Mouse (Mus musculus) intestine, postnatal 0 days (tissue): ENCODE data around the gene Lhx5. TPM values are rescaled to one million over a fixed set of nuclear protein-coding genes. Genes with fewer than 3 reads are reported as not detected.

ENCODE experiments used
- ATAC-seq: fragments of 200-750 bp; cut with Nextera tagmentation; 2 replicates; pipeline ENCODE4 v1.8.0; 2017; ENCODE audit warnings: mild to moderate bottlenecking, moderate TSS enrichment, moderate library complexity
- H3K27ac ChIP-seq: fragments of 300-500 bp; sonication (generic); 2 replicates; pipeline ENCODE4 v1.5.1; 2014; ENCODE audit warnings: mild to moderate bottlenecking, low read depth, low read length, moderate library complexity
- H3K27me3 ChIP-seq: fragments of 300-500 bp; sonication (generic); replicated peaks from 2 replicates; pipeline ENCODE4 v1.6.1; 2014; ENCODE audit warnings: low read length, mixed read lengths; ENCODE audit not compliant: control insufficient read depth, insufficient read depth
- H3K36me3 ChIP-seq: fragments of 300-500 bp; sonication (generic); 2 replicates; pipeline ENCODE4 v1.6.1; 2014; ENCODE audit warnings: mild to moderate bottlenecking, moderate library complexity; ENCODE audit not compliant: control insufficient read depth, insufficient read depth
- H3K4me1 ChIP-seq: fragments of 300-500 bp; sonication (generic); replicated peaks from 2 replicates; pipeline ENCODE4 v1.6.1; 2014; ENCODE audit warnings: antibody characterized with exemption, low read length, mixed read lengths; ENCODE audit not compliant: control insufficient read depth, insufficient read depth
- H3K4me2 ChIP-seq: fragments of 300-500 bp; sonication (generic); replicated peaks from 2 replicates; pipeline ENCODE4 v1.6.1; 2014; ENCODE audit warnings: low read depth, mild to moderate bottlenecking, moderate library complexity
- H3K4me3 ChIP-seq: fragments of 300-500 bp; sonication (generic); 2 replicates; pipeline ENCODE4 v1.5.1; 2014; ENCODE audit warnings: low read depth, low read length
- H3K9ac ChIP-seq: fragments of 300-500 bp; sonication (generic); 2 replicates; pipeline ENCODE4 v1.6.1; 2014; ENCODE audit warnings: mild to moderate bottlenecking, low read depth, low read length
- H3K9me3 ChIP-seq: fragments of 300-500 bp; sonication (generic); 2 replicates; pipeline ENCODE4 v1.6.1; 2016; ENCODE audit warnings: mixed run types; ENCODE audit not compliant: control insufficient read depth
- CTCF ChIP-seq: sonication (generic); IDR thresholded peaks from 2 replicates; pipeline ENCODE4 v1.5.1; 2016; ENCODE audit warnings: low read depth, mild to moderate bottlenecking, control low read depth, antibody characterized with exemption, moderate library complexity
- WGBS: fragments of 180-500 bp; shearing (Covaris S2); extraction: QIAGEN DNeasy Blood & Tissue Kit; methylation state at CpG from one replicate; pipeline ENCODE4 v1.1.7; 2014; 5-methylcytosine and 5-hydroxymethylcytosine counted together
- polyA plus RNA-seq: library from polyadenylated mRNA; unstranded; fragments of >200 nt; fragmentation: Nextera tagmentation; extraction: Ambion mirVana; gene quantifications from 2 replicates; pipeline ENCODE4 v1.2.1, GENCODE M21; 2015

Gene Lhx5
- 0.04 TPM in 1 of 2 replicates, not detected in the other for polyA plus RNA-seq

DNA sequence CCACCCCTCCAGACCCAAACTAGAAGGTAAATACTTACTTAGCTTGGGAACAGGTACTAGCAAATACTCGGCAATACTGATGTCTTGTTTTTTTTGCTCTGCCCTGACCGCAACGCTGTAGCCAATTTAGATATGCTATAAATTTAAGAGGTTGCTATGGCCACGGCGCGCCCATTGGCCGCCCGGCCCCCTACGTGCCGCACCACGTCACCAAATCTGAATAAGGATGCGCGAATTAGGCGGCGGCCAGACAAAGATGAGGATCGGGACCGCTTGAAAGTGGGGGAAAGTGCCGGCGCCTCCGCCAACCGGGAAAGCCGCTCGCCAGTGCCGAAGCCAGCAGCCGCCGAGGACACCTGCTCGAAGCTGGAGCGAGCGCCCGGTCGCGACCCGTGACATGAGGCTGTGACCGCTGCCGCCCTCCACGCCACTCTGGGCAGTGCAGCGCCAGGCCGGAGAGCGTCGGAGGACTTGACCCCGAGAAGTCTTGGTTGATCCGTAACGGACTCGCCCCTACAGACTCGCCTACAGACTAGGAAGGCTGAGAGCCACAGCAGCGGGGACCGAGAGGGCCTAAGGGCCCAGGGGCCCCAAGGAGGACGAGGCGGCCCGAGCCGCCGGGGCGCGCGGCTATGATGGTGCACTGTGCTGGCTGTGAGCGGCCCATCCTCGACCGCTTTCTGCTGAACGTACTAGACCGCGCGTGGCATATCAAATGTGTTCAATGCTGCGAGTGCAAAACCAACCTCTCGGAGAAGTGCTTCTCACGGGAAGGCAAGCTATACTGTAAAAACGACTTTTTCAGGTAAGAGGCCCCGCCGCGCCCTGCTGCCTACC is at the start of gene Lhx5:
Gene Lhx5 (plus strand): TSS at position 51 of the 837 bp plus-strand sequence.
- Histone ChIP-seq H3K4me3 (no peak within 1 kb of the TSS), H3K27ac (no peak within 1 kb of the TSS), H3K4me2 (no peak within 1 kb of the TSS)

DNA sequence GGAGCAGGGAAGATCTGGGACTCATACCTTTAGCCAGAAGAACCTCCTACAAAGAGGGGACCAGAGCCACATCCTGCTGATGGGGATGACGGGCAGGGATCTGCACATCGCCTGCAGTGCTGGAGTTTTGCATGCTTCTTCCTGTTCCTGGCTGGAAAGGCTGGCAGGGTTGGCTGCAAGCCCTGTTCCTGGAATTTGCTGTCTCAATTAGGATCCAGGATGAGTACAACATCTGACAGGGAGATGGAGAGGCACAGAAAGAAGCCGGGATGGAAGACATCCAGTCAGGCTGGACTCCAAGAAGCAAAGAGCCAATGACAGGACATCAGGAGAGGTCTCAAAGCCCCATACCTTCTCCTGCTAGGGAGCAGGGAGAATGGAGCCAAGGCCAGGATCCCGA is 45.1 kb upstream of the Lhx5 start:
- H3K9ac ChIP-seq, result no peak overlapping the region
- no peak overlapping the region for H3K4me3 ChIP-seq
- 66% methylated on average over 4 of the region's 4 CpGs for WGBS
- 0 out of 2 replicates have a peak, but pooled peaks cover 2% of the 10 kb centered on the region for H3K27me3 ChIP-seq
- H3K4me2 ChIP-seq, result no peak overlapping the region
- H3K36me3 ChIP-seq, result no peaks in the 10 kb centered on the region
- no peak for ATAC-seq
- H3K9me3 ChIP-seq, result no peaks in the 10 kb centered on the region
- H3K4me1 ChIP-seq, result no peaks in the 10 kb centered on the region
- no peak overlapping the region for H3K27ac ChIP-seq
- no peak for TF ChIP-seq CTCF

More for the DNA sequence above, at the start of gene Lhx5:
- Histone ChIP-seq H3K36me3 (no peaks in the 10 kb centered on the region), H3K9me3 (no peaks in the 10 kb centered on the region), H3K4me1 (no peaks in the 10 kb centered on the region), H3K9ac (no peak within 1 kb of the TSS), H3K27me3 (peaks cover 96% of the 10 kb centered on the region)
- no peak for ATAC-seq
- no peak for TF ChIP-seq CTCF
- WGBS, result 1% methylated on average over 69 of the region's 69 CpGs

DNA sequence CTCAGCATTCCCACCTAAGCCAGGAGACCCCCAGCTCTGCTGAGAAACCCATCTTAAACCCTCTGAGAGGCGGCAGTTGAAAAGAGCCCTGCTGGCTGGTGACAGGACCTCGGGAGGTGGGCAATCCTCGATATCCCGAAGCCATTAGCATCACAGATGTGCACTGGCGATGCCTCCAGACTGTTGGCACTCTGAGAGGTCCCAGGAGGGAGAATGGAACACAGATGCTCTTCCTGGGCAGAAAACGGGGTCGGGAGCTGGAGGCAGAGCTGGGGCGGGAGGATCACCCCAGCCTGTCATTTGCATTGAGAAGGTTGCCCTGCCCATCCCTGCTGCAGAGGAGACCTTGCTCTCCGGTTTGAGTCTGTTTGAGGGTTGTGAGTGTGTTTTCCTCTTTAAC is 42.7 kb upstream of the Lhx5 start:
- Histone ChIP-seq H3K9ac (no peak overlapping the region), H3K4me2 (no peak overlapping the region), H3K4me1 (no peaks in the 10 kb centered on the region), H3K4me3 (no peak overlapping the region), H3K36me3 (no peaks in the 10 kb centered on the region), H3K27me3 (no peaks in the 10 kb centered on the region), H3K27ac (no peak overlapping the region), H3K9me3 (no peaks in the 10 kb centered on the region)
- ATAC-seq, result no peak
- TF ChIP-seq CTCF, result no peak
- WGBS, result 47% methylated on average over 9 of the region's 9 CpGs

DNA sequence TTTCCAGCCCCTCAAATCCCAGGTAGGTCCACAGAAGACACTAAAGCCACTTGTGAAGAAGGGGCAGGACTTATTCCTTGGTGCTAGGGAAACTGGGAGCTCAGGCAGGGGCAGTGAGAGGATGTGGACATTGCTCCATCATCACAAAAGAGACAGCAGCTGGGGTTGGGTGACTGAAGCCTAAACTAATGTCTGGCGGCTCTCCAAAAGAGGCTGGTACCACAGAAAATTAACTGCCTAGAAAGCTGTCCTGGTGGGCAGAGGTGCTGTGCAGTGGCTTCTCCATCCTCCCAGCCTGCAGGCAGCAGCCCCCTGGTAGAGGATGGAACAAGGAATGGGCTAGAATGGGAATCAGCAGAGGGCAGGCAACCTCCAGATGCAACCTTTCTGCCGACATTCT is 41.5 kb upstream of the Lhx5 start:
- Histone ChIP-seq H3K36me3 (no peaks in the 10 kb centered on the region), H3K9me3 (no peaks in the 10 kb centered on the region), H3K27me3 (0 out of 2 replicates have a peak, but pooled peaks cover 8% of the 10 kb centered on the region), H3K4me3 (no peak overlapping the region), H3K4me2 (no peak overlapping the region), H3K4me1 (no peaks in the 10 kb centered on the region), H3K27ac (no peak overlapping the region), H3K9ac (no peak overlapping the region)
- TF ChIP-seq CTCF, result no peak
- no peak for ATAC-seq
- WGBS, result 73% methylated on average over 2 of the region's 2 CpGs

DNA sequence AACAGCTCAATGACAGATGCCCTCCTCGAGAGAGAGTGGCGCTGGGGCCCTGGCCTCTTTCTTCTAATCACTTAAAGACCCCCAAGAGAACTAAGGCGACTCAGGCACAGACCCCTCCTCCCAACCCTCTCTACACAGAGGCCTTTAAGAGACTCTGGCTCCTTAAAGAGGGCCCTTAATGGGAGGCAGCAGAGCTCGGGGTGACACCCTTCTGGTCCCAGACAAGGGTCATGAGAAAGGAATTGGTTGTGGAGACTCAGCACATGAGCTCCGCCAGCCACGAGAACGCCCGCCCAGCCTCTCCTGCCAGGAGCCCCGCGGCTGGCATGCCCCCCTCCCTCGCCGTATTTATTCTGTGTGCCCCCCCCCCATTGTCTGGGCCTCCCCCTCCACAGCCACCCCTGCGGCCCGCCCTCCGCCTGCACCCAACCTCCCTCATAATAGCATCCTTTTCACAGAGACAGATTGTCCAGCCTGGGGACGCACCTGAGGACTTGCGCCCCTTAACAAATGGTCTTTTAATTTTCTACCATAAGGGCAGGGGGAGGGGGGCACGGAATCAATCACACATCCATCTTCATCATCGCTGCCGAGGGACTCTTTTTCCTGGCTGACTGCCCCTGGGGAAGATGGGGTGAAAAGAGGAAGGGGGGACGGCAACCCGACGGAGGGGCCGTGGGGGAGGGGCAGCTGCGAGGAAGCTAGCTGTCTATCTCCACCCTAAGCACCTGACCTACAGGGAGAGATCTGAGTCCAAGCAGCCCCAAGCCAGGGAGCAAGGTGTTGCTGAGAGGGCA is 37.4 kb upstream of the Lhx5 start:
- no peak overlapping the region for H3K9ac ChIP-seq
- no peaks in the 10 kb centered on the region for H3K36me3 ChIP-seq
- H3K27me3 ChIP-seq, result peaks cover 29% of the 10 kb centered on the region
- H3K9me3 ChIP-seq, result no peaks in the 10 kb centered on the region
- no peaks in the 10 kb centered on the region for H3K4me1 ChIP-seq
- 27% methylated on average over 24 of the region's 25 CpGs for WGBS
- TF ChIP-seq CTCF, result no peak
- no peak for ATAC-seq
- H3K27ac ChIP-seq, result no peak overlapping the region
- no peak overlapping the region for H3K4me3 ChIP-seq
- H3K4me2 ChIP-seq, result no peak overlapping the region

DNA sequence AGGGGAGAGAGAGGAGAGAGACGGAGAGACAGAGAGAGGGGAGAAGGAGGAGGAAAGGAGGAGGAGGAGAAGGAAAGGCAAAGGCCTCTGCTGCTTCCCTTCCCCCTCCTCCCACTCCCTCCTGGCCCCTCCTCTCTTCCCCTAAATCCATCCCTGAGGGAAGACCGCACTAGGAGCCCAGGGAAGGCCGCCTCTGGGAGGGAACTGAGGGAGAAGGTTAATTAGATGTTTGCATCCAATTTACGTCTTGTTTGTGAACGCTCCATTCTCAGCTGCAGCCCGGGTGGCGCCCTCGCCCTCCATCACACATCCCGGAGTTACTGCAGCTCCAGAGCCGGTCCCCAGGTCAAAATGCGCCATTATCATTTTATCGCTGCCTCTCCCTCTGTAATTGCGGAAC is 33.5 kb upstream of the Lhx5 start:
- Histone ChIP-seq H3K9me3 (no peaks in the 10 kb centered on the region), H3K4me3 (no peak overlapping the region), H3K27ac (no peak overlapping the region), H3K27me3 (peaks cover 33% of the 10 kb centered on the region), H3K9ac (no peak overlapping the region), H3K4me2 (no peak overlapping the region), H3K36me3 (no peaks in the 10 kb centered on the region), H3K4me1 (no peaks in the 10 kb centered on the region)
- ATAC-seq, result no peak
- no peak for TF ChIP-seq CTCF
- WGBS, result 3% methylated on average over 13 of the region's 13 CpGs
